Mouse (Mus musculus) hindbrain, embryonic 11.5 days (tissue): ENCODE results near the gene H3f3a. TPM values are rescaled to one million over a fixed set of nuclear protein-coding genes. Genes with fewer than 3 reads are reported as not detected.

Source experiments
- ATAC-seq: fragments of 200-750 bp; cut with Nextera tagmentation; 2 replicates; pipeline ENCODE4 v1.8.0; 2017; ENCODE audit warnings: mild to moderate bottlenecking, moderate TSS enrichment, moderate library complexity; ENCODE audit not compliant: low FRiP score
- DNase-seq: peaks from one replicate; pipeline ENCODE4 v3.0.0-alpha.2; 2015; ENCODE audit warnings: low spot score
- H3K27ac ChIP-seq: fragments of 300-500 bp; sonication (generic); 2 replicates; pipeline ENCODE4 v1.5.1; 2014; ENCODE audit warnings: mild to moderate bottlenecking, low read depth, low read length
- H3K27me3 ChIP-seq: fragments of 300-500 bp; sonication (generic); 2 replicates; pipeline ENCODE4 v1.6.1; 2014; ENCODE audit warnings: mild to moderate bottlenecking, low read length, moderate library complexity, mixed read lengths; ENCODE audit not compliant: control insufficient read depth, insufficient read depth
- H3K36me3 ChIP-seq: fragments of 300-500 bp; sonication (generic); 2 replicates; pipeline ENCODE4 v1.6.1; 2014; ENCODE audit warnings: mild to moderate bottlenecking, low read length, moderate library complexity, mixed read lengths; ENCODE audit not compliant: control insufficient read depth, insufficient read depth
- H3K4me1 ChIP-seq: fragments of 300-500 bp; sonication (generic); replicated peaks from 2 replicates; pipeline ENCODE4 v1.6.1; 2014; ENCODE audit warnings: low read length, mixed read lengths; ENCODE audit not compliant: control insufficient read depth, insufficient read depth
- H3K4me2 ChIP-seq: fragments of 300-500 bp; sonication (generic); replicated peaks from 2 replicates; pipeline ENCODE4 v1.6.1; 2014; ENCODE audit warnings: mild to moderate bottlenecking, low read depth, low read length
- H3K4me3 ChIP-seq: fragments of 300-500 bp; sonication (generic); 2 replicates; pipeline ENCODE4 v1.5.1; 2014; ENCODE audit warnings: low read depth, low read length
- H3K9ac ChIP-seq: fragments of 300-500 bp; sonication (generic); 2 replicates; pipeline ENCODE4 v1.6.1; 2014; ENCODE audit warnings: low read depth, low read length
- H3K9me3 ChIP-seq: fragments of 300-500 bp; sonication (generic); 2 replicates; pipeline ENCODE4 v1.6.1; 2016; ENCODE audit warnings: low read length; ENCODE audit not compliant: control insufficient read depth
- WGBS: fragments of 180-500 bp; shearing (Covaris S2); extraction: QIAGEN DNeasy Blood & Tissue Kit; methylation state at CpG from one replicate; pipeline ENCODE4 v1.1.7; 2014; 5-methylcytosine and 5-hydroxymethylcytosine counted together
- polyA plus RNA-seq: library from polyadenylated mRNA; unstranded; fragments of >200 nt; fragmentation: Nextera tagmentation; extraction: Ambion mirVana; gene quantifications from 2 replicates; pipeline ENCODE4 v1.2.1, GENCODE M21; 2014

H3f3a gene
- polyA plus RNA-seq, 1 experiment from 2014 or later, result 3,542 TPM

DNA sequence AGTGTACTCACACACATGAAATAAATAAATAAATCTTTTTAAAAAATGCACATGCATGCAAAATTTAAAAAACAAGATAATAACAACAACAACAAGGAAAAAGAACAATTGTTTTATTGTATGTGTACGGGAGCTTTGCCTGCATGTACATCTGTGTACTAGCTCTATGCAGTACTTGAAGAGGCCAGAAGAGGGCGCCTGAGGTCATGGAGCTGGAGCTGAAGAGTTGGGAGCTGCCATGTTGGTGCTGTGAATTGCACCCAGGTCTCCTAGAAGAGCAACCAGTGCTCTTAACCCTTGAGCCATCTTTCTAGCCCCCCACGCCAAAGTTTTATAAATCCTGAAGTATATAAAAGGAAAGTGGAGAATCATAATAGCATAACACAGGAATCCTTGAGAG lies 39.1 kb downstream of the H3f3a start:
- no peaks in the 10 kb centered on the region for H3K9me3 ChIP-seq
- no peaks in the 10 kb centered on the region for H3K27me3 ChIP-seq
- no peak overlapping the region for H3K9ac ChIP-seq
- ATAC-seq, result no peak
- H3K36me3 ChIP-seq, result no peaks in the 10 kb centered on the region
- H3K4me3 ChIP-seq, result no peak overlapping the region
- H3K4me1 ChIP-seq, result no peaks in the 10 kb centered on the region
- DNase-seq, result peak; percentile 67
- 59% methylated on average over 3 of the region's 3 CpGs for WGBS
- no peak overlapping the region for H3K4me2 ChIP-seq
- H3K27ac ChIP-seq, result no peak overlapping the region

DNA sequence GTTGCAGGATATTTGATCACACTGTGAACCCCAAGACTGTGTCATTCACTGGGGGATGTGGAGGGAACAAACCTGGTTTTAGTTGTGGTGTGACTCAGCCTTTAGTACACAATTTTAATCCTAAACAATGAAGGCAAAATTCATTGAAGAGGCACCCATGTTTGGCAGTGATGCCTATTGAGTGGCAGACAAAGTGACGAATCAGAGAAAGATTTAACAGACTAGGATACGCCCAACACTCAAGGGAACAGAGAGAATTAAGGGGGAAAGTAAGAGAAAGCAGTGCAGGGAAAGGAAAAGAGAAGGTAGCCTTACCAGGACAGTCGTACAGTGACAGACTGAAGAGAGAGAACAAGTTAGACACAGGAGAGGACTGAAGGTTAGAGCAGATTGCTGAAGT lies 41.5 kb downstream of the H3f3a start:
- Histone ChIP-seq H3K4me3 (no peak overlapping the region), H3K9ac (no peak overlapping the region), H3K36me3 (no peaks in the 10 kb centered on the region), H3K4me2 (no peak overlapping the region), H3K27me3 (no peaks in the 10 kb centered on the region), H3K27ac (no peak overlapping the region), H3K9me3 (no peaks in the 10 kb centered on the region), H3K4me1 (no peaks in the 10 kb centered on the region; the same call in 1 of the 2 replicates)
- DNase-seq (no peak), ATAC-seq (no peak)
- WGBS, result 88% methylated on average over 3 of the region's 3 CpGs

DNA sequence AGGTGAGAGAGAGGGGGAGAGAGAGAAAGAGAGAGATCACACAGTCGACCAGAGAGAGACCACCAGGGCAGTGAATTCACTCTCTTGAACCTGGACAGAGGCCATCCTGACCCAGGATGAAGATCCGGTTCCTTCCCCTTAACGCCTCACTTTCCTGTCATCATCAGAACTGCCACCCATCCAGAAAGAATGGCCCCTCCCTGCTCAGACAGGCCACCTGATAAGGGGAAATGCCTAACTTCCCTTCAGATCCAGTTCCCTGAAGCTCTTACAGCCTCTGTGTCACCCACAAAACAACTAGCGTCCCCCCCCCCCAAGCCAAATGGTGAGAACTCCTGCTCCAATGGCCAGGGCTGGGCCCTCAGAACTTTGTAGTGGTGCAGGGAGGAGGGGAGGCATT lies 42.0 kb downstream of the H3f3a start:
- no peak overlapping the region for H3K4me2 ChIP-seq
- no peaks in the 10 kb centered on the region; the same call in 1 of the 2 replicates for H3K4me1 ChIP-seq
- H3K4me3 ChIP-seq, result no peak overlapping the region
- H3K9me3 ChIP-seq, result no peaks in the 10 kb centered on the region
- H3K27ac ChIP-seq, result no peak overlapping the region
- no peak overlapping the region for H3K9ac ChIP-seq
- no peak for DNase-seq
- 75% methylated on average over 4 of the region's 4 CpGs for WGBS
- no peak for ATAC-seq
- no peaks in the 10 kb centered on the region for H3K27me3 ChIP-seq
- H3K36me3 ChIP-seq, result no peaks in the 10 kb centered on the region

DNA sequence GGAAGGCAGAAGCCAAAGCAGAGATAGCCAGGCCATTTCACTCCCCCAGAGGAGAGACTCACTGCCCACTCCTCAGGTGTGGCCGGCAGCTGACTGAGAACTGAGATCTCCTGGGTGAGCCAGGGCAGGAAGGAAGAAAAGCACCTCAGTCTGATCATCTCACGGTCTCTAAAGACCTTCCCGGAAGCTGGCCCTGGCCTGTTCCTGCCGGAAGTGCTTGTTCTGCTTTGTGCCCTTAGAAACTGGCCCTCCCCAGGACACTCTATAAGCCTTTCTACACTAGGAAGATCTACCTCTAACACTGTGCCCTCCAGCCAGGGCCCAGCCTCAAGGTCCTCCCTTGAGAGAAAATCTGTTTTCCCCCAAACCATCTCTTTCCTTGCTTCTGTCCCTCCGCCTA lies 42.4 kb downstream of the H3f3a start:
- H3K9ac ChIP-seq, result no peak overlapping the region
- no peak overlapping the region for H3K27ac ChIP-seq
- no peak for DNase-seq
- 78% methylated on average over 5 of the region's 5 CpGs for WGBS
- no peak for ATAC-seq
- no peaks in the 10 kb centered on the region for H3K36me3 ChIP-seq
- H3K9me3 ChIP-seq, result no peaks in the 10 kb centered on the region
- no peak overlapping the region for H3K4me3 ChIP-seq
- H3K4me2 ChIP-seq, result no peak overlapping the region
- H3K4me1 ChIP-seq, result no peaks in the 10 kb centered on the region; the same call in 1 of the 2 replicates
- no peaks in the 10 kb centered on the region for H3K27me3 ChIP-seq

DNA sequence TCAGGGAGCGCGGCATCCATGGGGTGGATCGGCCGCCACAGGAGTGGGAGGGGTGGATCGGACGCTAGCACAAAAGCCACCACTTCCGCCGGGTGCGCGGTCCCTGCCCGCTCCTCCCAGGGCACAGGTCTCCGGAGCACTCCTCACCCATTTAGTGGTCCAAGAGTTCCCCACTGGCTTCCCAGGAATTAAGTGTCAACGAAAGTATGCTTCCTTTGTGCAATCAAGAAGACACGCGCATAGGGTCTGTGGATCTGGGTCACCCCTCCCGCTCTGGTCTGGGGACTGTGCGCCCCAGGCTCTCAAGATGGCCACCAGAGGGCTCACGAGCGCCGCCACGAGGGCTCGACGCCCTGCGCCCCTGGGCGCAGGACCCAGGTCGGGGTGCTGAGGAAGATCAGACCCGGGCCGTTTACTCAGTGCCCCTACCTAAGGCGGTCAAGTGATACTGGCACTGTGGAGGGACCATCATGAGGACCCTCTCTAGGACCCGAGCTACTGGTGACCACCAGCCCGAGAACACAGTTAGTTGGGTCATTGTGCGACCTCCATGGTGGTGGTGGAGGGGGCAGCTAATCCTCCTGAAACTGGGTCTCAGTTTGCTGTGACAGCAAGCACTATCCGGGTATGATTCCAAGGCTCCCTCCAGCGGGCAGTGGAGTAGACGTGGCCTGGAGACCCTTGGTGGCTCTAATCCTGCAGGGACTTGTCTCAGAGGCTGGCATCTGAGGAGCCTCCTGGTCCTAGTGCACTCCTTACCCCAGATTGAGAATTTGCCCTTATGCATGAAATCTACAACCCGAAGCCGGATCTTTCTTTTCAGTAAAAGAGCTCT lies 45.2 kb downstream of the H3f3a start:
- DNase-seq (peak; percentile 91), ATAC-seq (peak; percentile 90)
- Histone ChIP-seq H3K36me3 (no peaks in the 10 kb centered on the region), H3K4me2 (peak overlapping the region; percentile 79), H3K27ac (peak overlapping the region; percentile 62), H3K27me3 (no peaks in the 10 kb centered on the region), H3K9ac (peak overlapping the region; percentile 84), H3K4me1 (no peaks in the 10 kb centered on the region; the same call in 1 of the 2 replicates), H3K9me3 (no peaks in the 10 kb centered on the region), H3K4me3 (peak overlapping the region; percentile 53)
- 3% methylated on average over 37 of the region's 37 CpGs for WGBS

DNA sequence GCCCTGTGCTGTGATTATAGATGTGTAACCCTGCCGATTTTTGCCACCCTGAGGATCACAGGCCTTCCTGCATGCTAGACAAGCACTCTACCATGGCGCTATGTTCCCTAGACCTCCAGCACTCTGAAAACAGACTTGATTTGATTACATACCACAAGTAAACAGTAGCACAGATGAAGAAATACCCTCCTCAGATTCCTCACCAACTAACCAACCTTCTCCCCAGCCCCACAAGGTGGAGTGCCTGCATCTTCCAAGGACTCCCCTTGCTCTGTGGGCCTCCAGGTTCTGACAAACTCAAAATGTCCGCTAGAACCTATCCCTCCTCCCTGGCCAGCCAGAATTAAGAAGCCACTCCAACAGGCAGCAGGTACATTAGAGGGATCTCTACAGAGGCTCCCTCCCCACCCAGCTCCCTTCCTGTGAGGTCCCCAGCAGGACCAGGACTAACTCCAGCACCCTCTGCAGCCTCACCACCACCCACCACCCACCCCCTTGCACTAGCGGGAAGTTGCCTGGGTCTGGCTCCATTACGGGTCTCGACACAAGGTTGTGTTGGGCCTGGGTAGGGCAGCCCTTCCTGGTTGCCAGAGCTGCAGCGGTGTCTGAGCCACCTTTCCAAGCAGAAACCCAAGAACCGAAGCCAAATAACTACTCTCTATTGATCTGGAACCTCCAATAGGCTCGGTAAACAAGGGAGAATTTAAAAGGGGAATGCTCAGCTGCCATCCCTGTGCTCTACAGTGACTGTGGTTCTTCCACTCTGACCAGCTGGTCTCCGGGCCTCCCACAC lies 46.0 kb downstream of the H3f3a start:
- no peak for DNase-seq
- Histone ChIP-seq H3K4me1 (no peaks in the 10 kb centered on the region; the same call in 1 of the 2 replicates), H3K27ac (peak overlapping the region; percentile 62), H3K9ac (peak overlapping the region; percentile 84), H3K4me3 (peak overlapping the region; percentile 53), H3K9me3 (no peaks in the 10 kb centered on the region), H3K4me2 (peak overlapping the region; percentile 79), H3K27me3 (no peaks in the 10 kb centered on the region), H3K36me3 (no peaks in the 10 kb centered on the region)
- ATAC-seq, result peak; percentile 46; the same call in 1 of the 2 replicates
- WGBS, result 16% methylated on average over 10 of the region's 10 CpGs

DNA sequence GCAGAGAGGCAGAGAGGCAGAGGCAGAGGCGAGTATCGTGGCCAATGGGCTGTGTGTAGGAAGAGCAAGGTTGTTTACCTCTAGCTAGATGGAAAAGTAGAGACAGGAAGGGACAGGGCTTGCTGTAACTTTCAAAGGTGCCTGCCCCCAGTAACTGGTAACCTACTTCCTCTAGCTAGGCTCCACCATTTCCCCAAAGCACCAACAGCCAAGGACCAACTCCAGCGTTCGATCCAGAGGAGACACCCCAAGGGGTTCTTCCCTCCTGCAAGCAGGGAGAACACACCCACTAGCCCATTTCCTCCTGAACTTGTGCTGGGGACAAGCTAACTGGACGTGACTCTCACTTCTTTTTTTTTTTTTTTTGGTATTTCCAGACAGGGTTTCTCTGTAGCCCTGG lies 47.2 kb downstream of the H3f3a start:
- no peak overlapping the region for H3K27ac ChIP-seq
- H3K36me3 ChIP-seq, result no peaks in the 10 kb centered on the region
- H3K4me3 ChIP-seq, result no peak overlapping the region
- 81% methylated on average over 4 of the region's 5 CpGs for WGBS
- no peak for DNase-seq
- H3K27me3 ChIP-seq, result no peaks in the 10 kb centered on the region
- no peak for ATAC-seq
- H3K4me1 ChIP-seq, result no peaks in the 10 kb centered on the region; the same call in 1 of the 2 replicates
- H3K9ac ChIP-seq, result no peak overlapping the region
- H3K9me3 ChIP-seq, result no peaks in the 10 kb centered on the region
- no peak overlapping the region for H3K4me2 ChIP-seq

DNA sequence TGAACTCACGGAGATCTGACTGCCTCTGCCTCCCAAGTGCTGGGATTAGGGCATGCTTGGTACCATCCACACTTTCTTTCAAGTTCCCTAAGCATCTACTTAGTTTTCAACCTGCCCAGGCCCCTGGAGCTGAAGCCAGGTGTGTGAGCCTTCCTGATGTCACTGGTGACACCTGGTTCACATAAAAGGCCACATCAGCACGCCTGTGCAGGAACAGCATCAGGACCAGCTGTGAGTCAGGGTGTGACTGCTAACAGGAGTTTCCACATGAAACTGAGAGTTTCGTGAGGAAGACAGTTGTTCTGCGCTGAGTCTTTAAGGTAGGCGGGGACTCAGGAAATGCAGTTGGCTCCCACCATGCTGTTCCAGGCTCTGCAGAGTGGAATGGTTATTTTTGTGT lies 48.4 kb downstream of the H3f3a start:
- H3K27me3 ChIP-seq, result no peaks in the 10 kb centered on the region
- no peaks in the 10 kb centered on the region; the same call in 1 of the 2 replicates for H3K4me1 ChIP-seq
- ATAC-seq (no peak), DNase-seq (no peak)
- H3K9me3 ChIP-seq, result no peaks in the 10 kb centered on the region
- H3K4me3 ChIP-seq, result no peak overlapping the region
- H3K4me2 ChIP-seq, result no peak overlapping the region
- H3K27ac ChIP-seq, result no peak overlapping the region
- no peaks in the 10 kb centered on the region for H3K36me3 ChIP-seq
- H3K9ac ChIP-seq, result no peak overlapping the region
- WGBS, result 85% methylated on average over 5 of the region's 5 CpGs
